Mouse (Mus musculus) limb, embryonic 13.5 days (tissue): ENCODE results near the gene Tesk2. TPM values are rescaled to one million over a fixed set of nuclear protein-coding genes. Genes with fewer than 3 reads are reported as not detected.

ENCODE experiments used
- ATAC-seq: fragments of 200-750 bp; cut with Nextera tagmentation; 2 replicates; pipeline ENCODE4 v1.8.0; 2017; ENCODE audit warnings: low read depth, moderate number of reproducible peaks, moderate TSS enrichment; ENCODE audit not compliant: low FRiP score
- H3K27ac ChIP-seq: fragments of 300-500 bp; sonication (generic); 2 replicates; pipeline ENCODE4 v1.5.1; 2015; ENCODE audit warnings: inconsistent platforms, mild to moderate bottlenecking, moderate library complexity
- H3K27me3 ChIP-seq: fragments of 300-500 bp; sonication (generic); 2 replicates; pipeline ENCODE4 v1.6.1; 2015; ENCODE audit warnings: mild to moderate bottlenecking, inconsistent platforms
- H3K36me3 ChIP-seq: fragments of 300-500 bp; sonication (generic); 2 replicates; pipeline ENCODE4 v1.6.1; 2015; ENCODE audit warnings: inconsistent platforms, mild to moderate bottlenecking, moderate library complexity
- H3K4me1 ChIP-seq: fragments of 300-500 bp; sonication (generic); 2 replicates; pipeline ENCODE4 v1.6.1; 2015; ENCODE audit warnings: inconsistent platforms
- H3K4me2 ChIP-seq: fragments of 300-500 bp; sonication (generic); replicated peaks from 2 replicates; pipeline ENCODE4 v1.6.1; 2015; ENCODE audit warnings: inconsistent platforms, mild to moderate bottlenecking, moderate library complexity
- H3K4me3 ChIP-seq: fragments of 300-500 bp; sonication (generic); 2 replicates; pipeline ENCODE4 v1.5.1; 2015; ENCODE audit warnings: moderate library complexity, mild to moderate bottlenecking, inconsistent platforms
- H3K9ac ChIP-seq: fragments of 300-500 bp; sonication (generic); 2 replicates; pipeline ENCODE4 v1.6.1; 2015; ENCODE audit warnings: mild to moderate bottlenecking, inconsistent platforms
- H3K9me3 ChIP-seq: fragments of 300-500 bp; sonication (generic); 2 replicates; pipeline ENCODE4 v1.6.1; 2016; ENCODE audit warnings: inconsistent platforms
- WGBS: fragments of 180-500 bp; shearing (Covaris S2); methylation state at CpG from one replicate; pipeline ENCODE4 v1.1.7; 2015; 5-methylcytosine and 5-hydroxymethylcytosine counted together
- polyA plus RNA-seq: library from polyadenylated mRNA; unstranded; fragments of >200 nt; fragmentation: Nextera tagmentation; extraction: Ambion mirVana; gene quantifications from 2 replicates; pipeline ENCODE4 v1.2.1, GENCODE M21; 2015

The Tesk2 gene
- polyA plus RNA-seq, 1 experiment from 2014 or later: 10.9 TPM

DNA sequence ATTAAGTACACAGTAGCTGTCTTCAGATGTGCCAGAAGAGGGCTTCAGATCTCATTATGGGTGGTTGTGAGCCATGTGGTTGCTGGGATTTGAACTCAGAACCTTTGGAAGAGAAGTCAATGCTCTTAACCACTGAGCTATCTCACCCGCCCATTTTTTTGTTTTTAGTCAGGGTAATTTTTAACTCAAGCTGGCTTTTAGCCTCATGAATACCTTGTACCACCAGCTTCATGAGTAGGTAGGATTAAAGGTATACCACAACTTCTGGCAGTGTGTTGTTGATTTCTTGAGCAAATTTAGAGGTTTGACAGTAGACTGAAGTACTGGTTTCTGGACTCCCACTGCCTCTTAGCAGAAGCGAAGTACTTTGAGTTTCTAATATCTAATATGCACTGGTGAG, 28.6 kb upstream of the Tesk2 start:
- WGBS: 91% methylated on average over 2 of the region's 2 CpGs
- Histone ChIP-seq H3K27me3 (no peaks in the 10 kb centered on the region), H3K9me3 (no peaks in the 10 kb centered on the region), H3K4me1 (peaks cover 6% of the 10 kb centered on the region), H3K36me3 (peaks cover 88% of the 10 kb centered on the region), H3K9ac (no peak overlapping the region), H3K4me2 (no peak overlapping the region), H3K27ac (no peak overlapping the region), H3K4me3 (no peak overlapping the region)
- ATAC-seq: no peak

DNA sequence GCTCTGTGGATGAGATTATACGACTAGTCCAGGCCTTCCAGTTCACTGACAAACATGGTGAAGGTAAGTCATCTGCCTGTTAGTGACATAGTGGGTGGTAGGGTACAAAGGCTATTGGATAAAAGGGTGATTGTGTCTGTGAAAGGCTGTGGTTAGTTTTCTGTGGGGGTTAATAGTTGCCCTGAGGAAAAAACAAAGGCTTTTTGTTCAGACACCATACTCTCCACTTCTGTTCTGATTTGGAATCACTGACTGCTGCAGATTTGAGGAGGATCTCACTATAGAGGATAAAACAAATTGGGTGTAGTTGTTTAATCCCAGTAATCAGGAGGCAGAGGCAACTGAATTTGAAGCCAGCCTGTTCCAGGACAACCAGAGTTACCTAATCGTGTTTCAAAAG, 27.0 kb upstream of the Tesk2 start:
- Histone ChIP-seq H3K4me3 (no peak overlapping the region), H3K9ac (no peak overlapping the region), H3K9me3 (no peaks in the 10 kb centered on the region), H3K36me3 (peaks cover 90% of the 10 kb centered on the region), H3K4me2 (no peak overlapping the region), H3K27me3 (no peaks in the 10 kb centered on the region), H3K27ac (no peak overlapping the region), H3K4me1 (no peaks in the 10 kb centered on the region)
- no peak for ATAC-seq
- WGBS: 89% methylated on average over 2 of the region's 2 CpGs

GRCm38 (mm10) chr4:116698693-116699342, 21.9 kb upstream of the Tesk2 start:
- Histone ChIP-seq H3K4me2 (no peak overlapping the region), H3K9ac (no peak overlapping the region), H3K27ac (no peak overlapping the region), H3K4me3 (no peak overlapping the region), H3K27me3 (no peaks in the 10 kb centered on the region), H3K4me1 (no peaks in the 10 kb centered on the region), H3K9me3 (no peaks in the 10 kb centered on the region), H3K36me3 (peaks cover 78% of the 10 kb centered on the region)
- WGBS: 89% methylated on average over 2 of the region's 2 CpGs
- ATAC-seq: no peak

DNA sequence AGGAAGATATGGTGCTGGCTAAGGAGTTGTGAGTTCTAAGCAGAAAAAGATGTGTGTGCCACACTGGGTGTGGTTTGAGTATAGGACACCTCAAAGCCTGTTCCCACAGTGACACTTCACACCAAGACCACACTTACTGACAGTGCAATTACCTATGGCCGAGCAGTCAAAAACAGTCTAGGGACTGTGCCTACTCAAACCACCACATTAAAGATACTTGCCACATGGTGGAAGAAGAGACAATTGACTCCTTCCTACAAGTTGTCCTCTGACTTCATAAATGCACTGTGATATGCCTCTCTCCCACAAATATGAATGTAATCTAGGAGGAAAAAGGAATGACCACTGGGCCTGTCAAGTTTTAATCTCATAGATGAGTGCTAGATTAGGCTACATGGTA, 19.8 kb upstream of the Tesk2 start:
- ATAC-seq: no peak
- WGBS: 81% methylated on average over 1 of the region's 1 CpGs
- Histone ChIP-seq H3K36me3 (peaks cover 62% of the 10 kb centered on the region), H3K4me2 (no peak overlapping the region), H3K4me1 (no peaks in the 10 kb centered on the region), H3K9me3 (no peaks in the 10 kb centered on the region), H3K27ac (no peak overlapping the region), H3K27me3 (no peaks in the 10 kb centered on the region), H3K4me3 (no peak overlapping the region), H3K9ac (no peak overlapping the region)

DNA sequence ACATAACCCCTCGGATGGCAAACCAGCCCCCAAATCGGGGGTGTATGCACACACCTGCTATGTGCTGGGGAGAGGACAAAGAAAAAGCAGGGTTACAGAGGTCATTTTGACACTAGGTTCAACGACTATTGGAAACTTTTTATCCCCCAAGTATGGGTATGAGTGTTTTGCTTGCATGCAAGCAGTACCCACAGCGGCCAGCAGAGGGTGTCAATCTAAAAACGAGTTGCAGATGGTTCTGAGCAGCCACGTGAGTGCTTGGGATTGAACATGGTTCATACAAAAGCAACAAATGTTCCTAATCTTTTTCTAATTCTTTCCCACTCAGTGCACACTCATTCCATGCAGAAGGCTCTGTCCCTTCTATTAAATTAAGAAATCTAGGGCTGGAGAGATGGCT, 16.9 kb upstream of the Tesk2 start:
- no peaks in the 10 kb centered on the region for H3K9me3 ChIP-seq
- no peaks in the 10 kb centered on the region for H3K27me3 ChIP-seq
- H3K4me1 ChIP-seq: peaks cover 4% of the 10 kb centered on the region
- WGBS: 35% methylated on average over 6 of the region's 6 CpGs
- H3K4me2 ChIP-seq: no peak overlapping the region
- H3K4me3 ChIP-seq: no peak overlapping the region
- H3K36me3 ChIP-seq: peaks cover 38% of the 10 kb centered on the region
- H3K27ac ChIP-seq: no peak overlapping the region
- H3K9ac ChIP-seq: no peak overlapping the region
- no peak for ATAC-seq

- peak; percentile 2; the same call in 1 of the 2 replicates for ATAC-seq
- peak overlapping the region; percentile 63 for H3K4me3 ChIP-seq
- no peaks in the 10 kb centered on the region for H3K9me3 ChIP-seq
- H3K36me3 ChIP-seq: peaks cover 14% of the 10 kb centered on the region
- H3K4me1 ChIP-seq: peaks cover 13% of the 10 kb centered on the region
- H3K4me2 ChIP-seq: peak overlapping the region; percentile 89
- no peaks in the 10 kb centered on the region for H3K27me3 ChIP-seq
- peak overlapping the region; percentile 68 for H3K9ac ChIP-seq
- H3K27ac ChIP-seq: no peak overlapping the region
- WGBS: 13% methylated on average over 9 of the region's 9 CpGs
Observed at GRCm38 (mm10) chr4:116707666-116708065, 13.1 kb upstream of the Tesk2 start.

- H3K27ac ChIP-seq: no peak within 1 kb of the TSS
- H3K4me1 ChIP-seq: peaks cover 13% of the 10 kb centered on the region
- ATAC-seq: peak; percentile 100
- peaks cover 10% of the 10 kb centered on the region for H3K36me3 ChIP-seq
- peak within 1 kb of the TSS; percentile 63 for H3K4me3 ChIP-seq
- no peaks in the 10 kb centered on the region for H3K9me3 ChIP-seq
- H3K4me2 ChIP-seq: peak within 1 kb of the TSS; percentile 89
- no peaks in the 10 kb centered on the region for H3K27me3 ChIP-seq
- peak within 1 kb of the TSS; percentile 69 for H3K9ac ChIP-seq
- WGBS: under 1% methylated on average over 29 of the region's 29 CpGs
Observed at GRCm38 (mm10) chr4:116708201-116708764, 12.5 kb upstream of the Tesk2 start, which contains the start of the genes Mmachc and Ccdc163. Gene Mmachc, minus strand, starts transcription at chr4:116708406. Gene Ccdc163, plus strand, starts transcription at chr4:116708509.

- H3K4me2 ChIP-seq: peak overlapping the region; percentile 89
- H3K4me1 ChIP-seq: peaks cover 13% of the 10 kb centered on the region
- H3K9ac ChIP-seq: peak overlapping the region; percentile 69
- ATAC-seq: peak; percentile 4; the same call in 1 of the 2 replicates
- H3K36me3 ChIP-seq: peaks cover 4% of the 10 kb centered on the region; the same call in 1 of the 2 replicates
- H3K9me3 ChIP-seq: no peaks in the 10 kb centered on the region
- no peak overlapping the region for H3K27ac ChIP-seq
- H3K27me3 ChIP-seq: no peaks in the 10 kb centered on the region
- peak overlapping the region; percentile 63 for H3K4me3 ChIP-seq
- WGBS: 6% methylated on average over 9 of the region's 9 CpGs
Observed at GRCm38 (mm10) chr4:116708791-116709390, 11.9 kb upstream of the Tesk2 start.

- Histone ChIP-seq H3K4me3 (no peak overlapping the region), H3K9me3 (no peaks in the 10 kb centered on the region), H3K4me2 (0 out of 2 replicates have a peak overlapping the region, but pooled peaks have one; percentile 11), H3K36me3 (peaks cover 5% of the 10 kb centered on the region), H3K27ac (no peak overlapping the region), H3K4me1 (peaks cover 13% of the 10 kb centered on the region), H3K27me3 (no peaks in the 10 kb centered on the region), H3K9ac (no peak overlapping the region)
- 91% methylated on average over 2 of the region's 2 CpGs for WGBS
- no peak for ATAC-seq
Observed at GRCm38 (mm10) chr4:116710154-116710553, 10.6 kb upstream of the Tesk2 start.

GRCm38 (mm10) chr4:116712536-116712935, 8.2 kb upstream of the Tesk2 start:
- WGBS: 73% methylated on average over 1 of the region's 1 CpGs
- ATAC-seq: no peak

GRCm38 (mm10) chr4:116719396-116719795, 1.4 kb upstream of the Tesk2 start:
- 20% methylated on average over 3 of the region's 3 CpGs for WGBS
- Histone ChIP-seq H3K4me2 (no peak overlapping the region), H3K4me1 (peaks cover 16% of the 10 kb centered on the region), H3K4me3 (no peak overlapping the region), H3K9me3 (no peaks in the 10 kb centered on the region), H3K27ac (no peak overlapping the region), H3K9ac (no peak overlapping the region), H3K27me3 (no peaks in the 10 kb centered on the region), H3K36me3 (peaks cover 10% of the 10 kb centered on the region)
- ATAC-seq: no peak

More at GRCm38 (mm10) chr4:116712536-116712935, 8.2 kb upstream of the Tesk2 start:
- Histone ChIP-seq H3K27me3 (no peaks in the 10 kb centered on the region), H3K4me1 (peaks cover 11% of the 10 kb centered on the region), H3K9me3 (no peaks in the 10 kb centered on the region), H3K4me3 (no peak overlapping the region), H3K9ac (no peak overlapping the region), H3K4me2 (no peak overlapping the region), H3K27ac (no peak overlapping the region), H3K36me3 (peaks cover 10% of the 10 kb centered on the region)

DNA sequence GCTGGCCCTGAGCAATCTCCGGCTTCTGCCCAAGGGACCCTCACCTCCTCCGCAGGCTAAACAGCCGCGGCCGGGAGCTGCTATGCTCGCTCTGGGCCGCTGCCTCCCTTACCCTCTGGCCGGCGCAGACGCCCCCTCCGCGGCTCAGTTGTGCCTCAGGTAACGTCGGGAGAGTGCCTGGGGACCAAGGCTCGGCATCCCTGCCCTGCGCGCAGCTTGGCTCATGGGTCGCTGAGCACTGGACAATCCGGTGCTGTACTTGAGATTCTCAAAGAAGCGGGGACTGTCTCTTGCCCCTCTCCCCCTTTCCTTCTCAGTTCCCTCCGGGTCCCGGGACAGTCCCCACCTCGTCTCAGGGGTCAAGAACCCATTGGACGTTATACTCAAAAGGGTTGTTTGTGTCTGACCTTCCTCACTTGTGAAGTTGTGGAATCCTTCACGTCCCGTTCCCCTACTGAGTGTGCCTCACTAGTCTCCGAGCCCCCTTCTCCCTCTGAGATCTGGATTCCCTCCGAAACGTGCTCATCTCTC, 415 bp downstream of the Tesk2 start:
- WGBS: under 1% methylated on average over 26 of the region's 29 CpGs
- Histone ChIP-seq H3K36me3 (no peaks in the 10 kb centered on the region), H3K27me3 (no peaks in the 10 kb centered on the region), H3K9me3 (no peaks in the 10 kb centered on the region), H3K9ac (peak overlapping the region; percentile 80), H3K4me1 (peaks cover 16% of the 10 kb centered on the region), H3K4me2 (peak overlapping the region; percentile 81), H3K4me3 (peak overlapping the region; percentile 63), H3K27ac (peak overlapping the region; percentile 72)
- ATAC-seq: no peak
